Mouse (Mus musculus): ENCODE results near the gene Capn12. TPM values are rescaled to one million over a fixed set of nuclear protein-coding genes. Genes with fewer than 3 reads are reported as not detected.
A peak's percentile ranks its signal among the peaks of the same experiment; 100 is the strongest.
"Not testable (repeated sequence)": the region's sequence is repeated elsewhere in the genome, so short reads cannot be mapped to it uniquely, and the experiment has no call there.

Capn12 gene
- polyA plus RNA-seq, 1 experiment from 2014 or later, result 0.52 TPM

- H3K27me3 ChIP-seq (replicated peaks), result peaks cover 17% of the 10 kb centered on the region
- no peak overlapping the region for H3K9ac ChIP-seq
- WGBS, result 75% methylated on average over 11 of the region's 11 CpGs
- H3K9me3 ChIP-seq, result no peaks in the 10 kb centered on the region
- no peak overlapping the region for H3K4me2 ChIP-seq
- H3K4me1 ChIP-seq, result no peaks in the 10 kb centered on the region
- no peak overlapping the region for H3K27ac ChIP-seq
- H3K4me3 ChIP-seq, result no peak overlapping the region
- no peaks in the 10 kb centered on the region for H3K36me3 ChIP-seq (replicated peaks)
- ATAC-seq (replicated peaks), result no peak
Observed at GRCm38 (mm10) chr7:28883039-28883438, 1.8 kb downstream of the Capn12 start.

- H3K4me1 ChIP-seq; ATAC-seq (replicated peaks); H3K4me3 ChIP-seq; H3K27ac ChIP-seq; H3K9me3 ChIP-seq; H3K36me3 ChIP-seq (replicated peaks); H3K4me2 ChIP-seq; H3K9ac ChIP-seq: not testable (repeated sequence)
- H3K27me3 ChIP-seq (replicated peaks), result peaks cover 22% of the 10 kb centered on the region
- WGBS, result 99% methylated on average over 3 of the region's 4 CpGs
Observed at GRCm38 (mm10) chr7:28883704-28884103, 2.5 kb downstream of the Capn12 start.

GRCm38 (mm10) chr7:28886486-28886885, 5.3 kb downstream of the Capn12 start:
- peaks cover 37% of the 10 kb centered on the region for H3K27me3 ChIP-seq (replicated peaks)

GRCm38 (mm10) chr7:28888701-28889161, 7.5 kb downstream of the Capn12 start:
- Histone ChIP-seq H3K9me3 (no peaks in the 10 kb centered on the region), H3K27me3 (replicated peaks) (peaks cover 37% of the 10 kb centered on the region), H3K4me2 (peak overlapping the region; percentile 57), H3K4me1 (peaks cover 9% of the 10 kb centered on the region), H3K36me3 (replicated peaks) (peaks cover 14% of the 10 kb centered on the region; the same call in 1 of the 2 replicates), H3K27ac (no peak overlapping the region), H3K9ac (peak overlapping the region; percentile 32), H3K4me3 (peak overlapping the region; percentile 37)
- 4% methylated on average over 27 of the region's 27 CpGs for WGBS
- ATAC-seq (replicated peaks), result peak; percentile 55

More at GRCm38 (mm10) chr7:28886486-28886885, 5.3 kb downstream of the Capn12 start:
- Histone ChIP-seq H3K4me1 (peaks cover 9% of the 10 kb centered on the region), H3K4me3 (no peak overlapping the region), H3K9ac (no peak overlapping the region), H3K9me3 (no peaks in the 10 kb centered on the region), H3K36me3 (replicated peaks) (no peaks in the 10 kb centered on the region), H3K4me2 (no peak overlapping the region), H3K27ac (no peak overlapping the region)
- WGBS, result 23% methylated on average over 14 of the region's 14 CpGs
- ATAC-seq (replicated peaks), result no peak

GRCm38 (mm10) chr7:28892601-28893000, 11.4 kb downstream of the Capn12 start:
- ATAC-seq (replicated peaks), result no peak
- Histone ChIP-seq H3K9me3 (no peaks in the 10 kb centered on the region), H3K27me3 (replicated peaks) (peaks cover 24% of the 10 kb centered on the region), H3K36me3 (replicated peaks) (peaks cover 45% of the 10 kb centered on the region), H3K4me2 (no peak overlapping the region), H3K9ac (no peak overlapping the region), H3K27ac (no peak overlapping the region), H3K4me3 (no peak overlapping the region), H3K4me1 (peaks cover 9% of the 10 kb centered on the region)
- 95% methylated on average over 17 of the region's 17 CpGs for WGBS

GRCm38 (mm10) chr7:28893643-28894265, 12.5 kb downstream of the Capn12 start:
- H3K9ac ChIP-seq, result no peak overlapping the region
- H3K27ac ChIP-seq, result no peak overlapping the region
- peaks cover 14% of the 10 kb centered on the region for H3K27me3 ChIP-seq (replicated peaks)
- H3K4me1 ChIP-seq, result peaks cover 3% of the 10 kb centered on the region
- H3K4me2 ChIP-seq, result no peak overlapping the region
- ATAC-seq (replicated peaks), result no peak
- no peaks in the 10 kb centered on the region for H3K9me3 ChIP-seq
- 56% methylated on average over 7 of the region's 7 CpGs for WGBS
- no peak overlapping the region for H3K4me3 ChIP-seq
- peaks cover 56% of the 10 kb centered on the region for H3K36me3 ChIP-seq (replicated peaks)

GRCm38 (mm10) chr7:28894942-28895341, 13.7 kb downstream of the Capn12 start:
- Histone ChIP-seq H3K4me2 (no peak overlapping the region), H3K27me3 (replicated peaks) (peaks cover 3% of the 10 kb centered on the region), H3K9ac (no peak overlapping the region), H3K9me3 (no peaks in the 10 kb centered on the region), H3K4me3 (no peak overlapping the region), H3K27ac (no peak overlapping the region), H3K4me1 (no peaks in the 10 kb centered on the region), H3K36me3 (replicated peaks) (peaks cover 66% of the 10 kb centered on the region)
- ATAC-seq (replicated peaks), result no peak
- 59% methylated on average over 5 of the region's 5 CpGs for WGBS

GRCm38 (mm10) chr7:28897661-28898060, 16.4 kb downstream of the Capn12 start:
- no peaks in the 10 kb centered on the region for H3K9me3 ChIP-seq
- H3K4me3 ChIP-seq, result no peak overlapping the region
- H3K4me1 ChIP-seq, result no peaks in the 10 kb centered on the region
- H3K27me3 ChIP-seq (replicated peaks), result no peaks in the 10 kb centered on the region
- H3K36me3 ChIP-seq (replicated peaks), result peaks cover 76% of the 10 kb centered on the region
- 94% methylated on average over 6 of the region's 6 CpGs for WGBS
- H3K27ac ChIP-seq, result no peak overlapping the region
- ATAC-seq (replicated peaks), result no peak
- H3K4me2 ChIP-seq, result no peak overlapping the region
- no peak overlapping the region for H3K9ac ChIP-seq

GRCm38 (mm10) chr7:28899972-28900371, 18.8 kb downstream of the Capn12 start:
- no peak overlapping the region for H3K4me3 ChIP-seq
- WGBS, result 86% methylated on average over 4 of the region's 4 CpGs
- H3K27me3 ChIP-seq (replicated peaks), result no peaks in the 10 kb centered on the region
- H3K36me3 ChIP-seq (replicated peaks), result peaks cover 80% of the 10 kb centered on the region
- no peak overlapping the region for H3K27ac ChIP-seq
- H3K4me2 ChIP-seq, result no peak overlapping the region
- no peak for ATAC-seq (replicated peaks)
- H3K4me1 ChIP-seq, result no peaks in the 10 kb centered on the region
- H3K9me3 ChIP-seq, result no peaks in the 10 kb centered on the region
- no peak overlapping the region for H3K9ac ChIP-seq

GRCm38 (mm10) chr7:28901311-28902125, 20.3 kb downstream of the Capn12 start:
- ATAC-seq (replicated peaks), result no peak
- Histone ChIP-seq H3K27ac (no peak overlapping the region), H3K4me1 (no peaks in the 10 kb centered on the region), H3K9me3 (no peaks in the 10 kb centered on the region), H3K4me3 (no peak overlapping the region), H3K36me3 (replicated peaks) (peaks cover 79% of the 10 kb centered on the region), H3K27me3 (replicated peaks) (no peaks in the 10 kb centered on the region), H3K4me2 (no peak overlapping the region), H3K9ac (no peak overlapping the region)
- WGBS, result 91% methylated on average over 13 of the region's 13 CpGs

- Histone ChIP-seq H3K27ac (no peak overlapping the region), H3K27me3 (replicated peaks) (no peaks in the 10 kb centered on the region), H3K9ac (no peak overlapping the region), H3K4me3 (no peak overlapping the region), H3K9me3 (no peaks in the 10 kb centered on the region), H3K4me1 (no peaks in the 10 kb centered on the region), H3K4me2 (no peak overlapping the region), H3K36me3 (replicated peaks) (peaks cover 72% of the 10 kb centered on the region)
- WGBS, result 92% methylated on average over 6 of the region's 6 CpGs
- no peak for ATAC-seq (replicated peaks)
Observed at GRCm38 (mm10) chr7:28902180-28902579, 21.0 kb downstream of the Capn12 start.

GRCm38 (mm10) chr7:28902809-28903208, 21.6 kb downstream of the Capn12 start:
- Histone ChIP-seq H3K36me3 (replicated peaks) (peaks cover 72% of the 10 kb centered on the region), H3K27ac (no peak overlapping the region), H3K9ac (no peak overlapping the region), H3K27me3 (replicated peaks) (no peaks in the 10 kb centered on the region), H3K4me3 (no peak overlapping the region), H3K4me1 (no peaks in the 10 kb centered on the region), H3K9me3 (no peaks in the 10 kb centered on the region), H3K4me2 (no peak overlapping the region)
- ATAC-seq (replicated peaks), result no peak
- 88% methylated on average over 3 of the region's 3 CpGs for WGBS

Data from midbrain, embryonic 15.5 days (tissue).